Mouse (Mus musculus): ENCODE data around the gene Hspa12a. TPM values are rescaled to one million over a fixed set of nuclear protein-coding genes. Genes with fewer than 3 reads are reported as not detected.

The Hspa12a gene
- polyA plus RNA-seq, 1 experiment from 2014 or later: 12.4 TPM

DNA sequence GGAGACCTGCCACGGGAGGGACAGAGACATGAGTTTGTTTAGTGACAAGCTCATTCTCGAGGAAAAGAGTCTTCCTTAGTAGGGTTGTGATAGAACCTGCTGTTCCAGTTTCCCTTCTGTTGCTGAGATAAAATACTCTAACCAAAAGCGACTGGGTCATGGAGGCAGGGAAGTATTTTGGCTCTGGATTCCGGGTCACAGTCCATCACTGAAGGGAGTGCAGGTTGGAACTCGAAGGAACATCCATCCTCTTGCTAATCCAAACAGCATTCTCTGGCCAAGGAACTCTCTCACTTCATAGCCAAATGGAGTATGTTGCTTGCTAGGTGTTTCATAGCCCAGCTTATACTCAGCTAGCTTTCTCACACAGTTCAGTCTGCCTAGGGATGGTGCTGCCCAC lies 167.0 kb downstream of the Hspa12a start:
- Histone ChIP-seq H3K36me3 (no peaks in the 10 kb centered on the region), H3K9me3 (replicated peaks) (no peaks in the 10 kb centered on the region), H3K4me1 (replicated peaks) (no peaks in the 10 kb centered on the region), H3K4me2 (no peak overlapping the region), H3K9ac (no peak overlapping the region), H3K27ac (no peak overlapping the region), H3K27me3 (no peaks in the 10 kb centered on the region), H3K4me3 (no peak overlapping the region)
- WGBS: 56% methylated on average over 5 of the region's 5 CpGs
- ATAC-seq (replicated peaks; ENCODE audit: insufficient number of reproducible peaks, insufficient read depth, low FRiP score, low read depth): no peak

DNA sequence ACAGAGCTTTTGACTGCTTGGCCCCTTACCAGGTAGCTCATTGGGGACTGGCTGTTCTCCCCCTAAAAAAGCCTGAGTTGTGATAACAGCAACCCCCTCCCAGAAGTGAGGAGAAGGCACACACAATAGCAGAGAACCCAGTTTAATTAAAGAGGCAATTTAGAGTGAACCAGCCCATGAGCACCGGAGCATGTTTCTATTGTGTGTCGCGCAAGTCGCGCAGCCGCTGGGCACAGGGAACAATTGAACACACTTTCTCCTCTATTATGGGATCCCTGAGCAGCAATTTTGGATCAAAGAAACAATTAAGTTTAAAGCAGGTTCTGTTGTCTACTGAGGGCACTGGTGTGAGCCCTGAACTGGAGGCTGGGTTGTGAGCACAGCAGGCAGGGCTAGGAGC lies 176.1 kb downstream of the Hspa12a start:
- H3K9ac ChIP-seq: no peak overlapping the region
- WGBS: 94% methylated on average over 6 of the region's 6 CpGs
- no peak overlapping the region for H3K4me2 ChIP-seq
- peaks cover 5% of the 10 kb centered on the region; the same call in 1 of the 2 replicates for H3K27me3 ChIP-seq
- no peak overlapping the region for H3K4me3 ChIP-seq
- H3K36me3 ChIP-seq: no peaks in the 10 kb centered on the region
- no peak for ATAC-seq (replicated peaks; ENCODE audit: insufficient number of reproducible peaks, insufficient read depth, low FRiP score, low read depth)
- H3K9me3 ChIP-seq (replicated peaks): no peaks in the 10 kb centered on the region
- H3K27ac ChIP-seq: no peak overlapping the region
- H3K4me1 ChIP-seq (replicated peaks): 0 out of 2 replicates have a peak, but pooled peaks cover 3% of the 10 kb centered on the region

DNA sequence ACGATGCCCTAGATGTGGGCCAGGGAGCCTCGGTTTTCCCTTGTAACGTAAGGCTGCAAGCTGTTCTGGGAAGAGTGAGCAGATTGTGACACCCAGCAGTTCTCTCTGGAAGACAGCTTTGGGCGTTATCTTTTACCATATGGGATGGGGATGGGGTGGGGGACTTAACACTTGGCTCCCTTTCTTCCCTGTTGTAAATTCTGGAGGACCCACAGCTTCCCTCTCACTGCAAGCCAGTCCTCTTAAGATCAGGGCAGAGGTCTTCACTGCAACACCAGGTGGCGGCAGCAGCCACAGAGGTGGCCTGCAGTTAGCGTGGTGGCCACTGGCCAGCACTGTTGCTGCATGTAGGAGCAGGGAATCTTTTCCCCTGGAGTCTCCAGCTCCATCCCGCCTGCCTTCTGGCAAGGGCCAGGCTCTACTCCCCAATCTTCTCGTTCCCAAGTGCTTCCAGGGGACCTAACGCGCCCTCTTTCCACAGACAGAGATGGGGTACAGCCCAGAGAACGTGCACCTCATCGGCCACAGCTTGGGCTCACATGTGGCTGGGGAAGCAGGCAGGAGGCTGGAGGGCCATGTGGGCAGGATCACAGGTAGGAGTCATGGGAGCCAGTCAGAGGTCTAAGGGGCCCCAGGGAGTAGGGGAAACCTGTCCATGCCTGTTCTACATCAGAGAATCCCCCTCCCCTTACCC lies 180.5 kb downstream of the Hspa12a start:
- H3K9ac ChIP-seq: no peak overlapping the region
- no peak overlapping the region for H3K27ac ChIP-seq
- H3K4me1 ChIP-seq (replicated peaks): 0 out of 2 replicates have a peak, but pooled peaks cover 3% of the 10 kb centered on the region
- H3K36me3 ChIP-seq: no peaks in the 10 kb centered on the region
- no peak for ATAC-seq (replicated peaks; ENCODE audit: insufficient number of reproducible peaks, insufficient read depth, low FRiP score, low read depth)
- WGBS: 9% methylated on average over 12 of the region's 12 CpGs
- no peak overlapping the region for H3K4me2 ChIP-seq
- no peak overlapping the region for H3K4me3 ChIP-seq
- no peaks in the 10 kb centered on the region for H3K9me3 ChIP-seq (replicated peaks)
- H3K27me3 ChIP-seq: 0 out of 2 replicates have a peak, but pooled peaks cover 5% of the 10 kb centered on the region

DNA sequence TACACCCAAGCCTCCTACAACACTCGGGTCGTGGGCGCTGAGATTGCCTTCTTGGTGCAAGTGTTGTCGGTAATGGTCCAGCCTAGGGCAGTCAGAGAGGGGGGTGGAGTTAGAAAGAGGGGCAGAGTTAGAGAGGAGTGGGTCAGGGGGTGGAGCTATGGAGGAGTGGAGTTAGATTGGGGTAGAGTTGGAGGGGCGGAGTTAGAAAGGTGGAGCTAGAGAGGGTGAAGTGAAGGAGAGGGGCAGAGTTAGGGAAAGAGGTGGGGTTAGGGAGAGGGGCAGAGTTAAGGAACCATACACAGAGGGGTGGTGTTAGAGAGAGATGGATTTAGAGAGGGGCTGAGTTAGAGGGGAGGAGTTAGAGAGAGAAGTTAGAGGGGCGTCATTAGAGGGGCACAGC lies 181.1 kb downstream of the Hspa12a start:
- no peak overlapping the region for H3K9ac ChIP-seq
- no peak overlapping the region for H3K27ac ChIP-seq
- no peaks in the 10 kb centered on the region for H3K36me3 ChIP-seq
- H3K4me1 ChIP-seq (replicated peaks): 0 out of 2 replicates have a peak, but pooled peaks cover 3% of the 10 kb centered on the region
- 0 out of 2 replicates have a peak, but pooled peaks cover 5% of the 10 kb centered on the region for H3K27me3 ChIP-seq
- no peak overlapping the region for H3K4me3 ChIP-seq
- H3K9me3 ChIP-seq (replicated peaks): no peaks in the 10 kb centered on the region
- H3K4me2 ChIP-seq: no peak overlapping the region
- 30% methylated on average over 6 of the region's 6 CpGs for WGBS
- no peak for ATAC-seq (replicated peaks; ENCODE audit: insufficient number of reproducible peaks, insufficient read depth, low FRiP score, low read depth)

DNA sequence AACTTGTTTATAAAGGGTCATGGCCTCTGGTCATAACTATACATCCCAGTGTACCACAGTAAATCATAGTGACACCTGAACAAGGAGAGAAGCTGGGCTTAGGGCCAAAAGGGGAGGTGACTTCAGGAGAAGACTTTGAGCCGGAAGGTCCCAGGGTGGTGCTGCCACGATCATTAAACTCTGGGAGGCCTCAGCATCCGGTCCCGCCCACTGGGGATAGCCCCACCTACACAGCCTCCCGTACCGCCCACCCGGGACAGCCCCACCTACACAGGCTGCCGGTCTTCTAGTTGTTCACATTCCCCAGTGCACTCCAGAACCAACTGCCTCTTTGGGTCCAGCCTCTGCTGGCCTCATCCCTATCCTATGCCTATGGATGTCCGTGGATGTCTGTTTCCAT lies 184.0 kb downstream of the Hspa12a start, which contains the start of gene Pnliprp2:
Gene Pnliprp2, plus strand, starts transcription at position 297 of the 400 bp plus-strand sequence.
- Histone ChIP-seq H3K9ac (no peak within 1 kb of the TSS), H3K4me1 (replicated peaks) (0 out of 2 replicates have a peak, but pooled peaks cover 3% of the 10 kb centered on the region), H3K36me3 (no peaks in the 10 kb centered on the region), H3K4me3 (no peak within 1 kb of the TSS), H3K27me3 (0 out of 2 replicates have a peak, but pooled peaks cover 5% of the 10 kb centered on the region), H3K27ac (no peak within 1 kb of the TSS), H3K9me3 (replicated peaks) (no peaks in the 10 kb centered on the region; the same call in 1 of the 2 replicates), H3K4me2 (no peak within 1 kb of the TSS)
- WGBS: 64% methylated on average over 9 of the region's 9 CpGs
- ATAC-seq (replicated peaks; ENCODE audit: insufficient number of reproducible peaks, insufficient read depth, low FRiP score, low read depth): no peak

DNA sequence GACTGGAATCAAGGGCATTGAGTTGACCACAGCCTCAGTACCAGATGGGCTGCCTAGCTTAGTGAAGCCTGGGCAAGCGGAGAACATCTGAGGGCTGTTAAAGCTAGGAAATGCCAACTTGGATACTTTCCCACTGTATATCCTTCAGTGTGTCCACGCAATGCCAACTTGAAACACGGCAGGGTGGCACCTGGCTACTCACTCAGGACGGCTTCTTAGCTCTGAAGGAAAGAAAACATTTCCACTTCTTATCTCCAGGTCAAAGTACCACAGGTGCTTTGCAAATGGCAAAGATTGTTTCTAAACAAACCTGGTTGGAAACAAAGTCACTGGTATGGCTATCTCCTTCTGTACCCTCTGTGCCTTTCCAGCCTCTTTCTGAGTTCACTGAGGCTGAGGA lies 184.6 kb downstream of the Hspa12a start:
- 0 out of 2 replicates have a peak, but pooled peaks cover 3% of the 10 kb centered on the region for H3K4me1 ChIP-seq (replicated peaks)
- WGBS: 82% methylated on average over 4 of the region's 4 CpGs
- H3K36me3 ChIP-seq: no peaks in the 10 kb centered on the region
- H3K27ac ChIP-seq: no peak overlapping the region
- H3K9ac ChIP-seq: no peak overlapping the region
- H3K4me2 ChIP-seq: no peak overlapping the region
- H3K9me3 ChIP-seq (replicated peaks): no peaks in the 10 kb centered on the region; the same call in 1 of the 2 replicates
- 0 out of 2 replicates have a peak, but pooled peaks cover 5% of the 10 kb centered on the region for H3K27me3 ChIP-seq
- ATAC-seq (replicated peaks; ENCODE audit: insufficient number of reproducible peaks, insufficient read depth, low FRiP score, low read depth): no peak
- H3K4me3 ChIP-seq: no peak overlapping the region

DNA sequence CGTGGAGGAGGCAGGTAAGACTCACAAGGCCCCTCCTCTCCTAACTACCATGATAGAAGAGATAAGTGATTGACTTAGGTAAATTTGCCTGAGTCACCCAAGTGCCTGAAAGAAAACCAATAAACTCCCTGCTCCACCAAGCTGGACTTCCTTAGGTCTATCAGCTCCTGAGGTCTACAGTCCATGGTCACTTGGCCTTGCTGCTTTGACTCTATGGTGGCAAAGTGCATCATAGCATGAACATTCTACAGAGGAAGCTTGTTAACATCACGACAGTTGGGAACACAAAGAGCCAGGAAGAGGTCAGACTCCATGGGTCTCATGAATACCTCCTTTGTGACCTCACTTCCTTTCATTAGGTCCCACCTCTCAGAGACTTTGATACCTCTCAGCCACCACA lies 191.9 kb downstream of the Hspa12a start:
- no peaks in the 10 kb centered on the region for H3K4me1 ChIP-seq (replicated peaks)
- no peaks in the 10 kb centered on the region; the same call in 1 of the 2 replicates for H3K9me3 ChIP-seq (replicated peaks)
- no peaks in the 10 kb centered on the region for H3K36me3 ChIP-seq
- WGBS: 65% methylated on average over 2 of the region's 2 CpGs
- no peak for ATAC-seq (replicated peaks; ENCODE audit: insufficient number of reproducible peaks, insufficient read depth, low FRiP score, low read depth)
- no peak overlapping the region for H3K4me3 ChIP-seq
- no peaks in the 10 kb centered on the region for H3K27me3 ChIP-seq
- H3K9ac ChIP-seq: no peak overlapping the region
- no peak overlapping the region for H3K4me2 ChIP-seq
- H3K27ac ChIP-seq: no peak overlapping the region

DNA sequence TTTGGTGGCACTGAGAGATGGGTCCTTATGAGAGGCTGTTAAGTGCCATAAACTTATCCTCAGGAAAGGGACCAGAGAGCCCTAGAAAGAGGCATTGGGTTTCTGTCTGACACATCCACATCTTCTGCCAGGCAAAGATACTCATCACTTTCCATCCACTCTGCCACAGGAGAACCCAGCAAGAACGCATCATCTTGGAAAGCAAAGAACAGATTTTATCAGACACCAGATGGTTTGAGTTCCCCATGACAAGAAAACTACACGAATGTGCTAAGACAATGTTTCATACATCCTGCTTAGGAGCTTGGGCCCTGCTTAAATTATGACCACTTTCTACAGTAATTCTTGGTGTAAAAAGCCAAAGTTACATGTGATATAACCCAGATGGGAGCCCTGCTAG lies 192.6 kb downstream of the Hspa12a start:
- H3K4me2 ChIP-seq: no peak overlapping the region

DNA sequence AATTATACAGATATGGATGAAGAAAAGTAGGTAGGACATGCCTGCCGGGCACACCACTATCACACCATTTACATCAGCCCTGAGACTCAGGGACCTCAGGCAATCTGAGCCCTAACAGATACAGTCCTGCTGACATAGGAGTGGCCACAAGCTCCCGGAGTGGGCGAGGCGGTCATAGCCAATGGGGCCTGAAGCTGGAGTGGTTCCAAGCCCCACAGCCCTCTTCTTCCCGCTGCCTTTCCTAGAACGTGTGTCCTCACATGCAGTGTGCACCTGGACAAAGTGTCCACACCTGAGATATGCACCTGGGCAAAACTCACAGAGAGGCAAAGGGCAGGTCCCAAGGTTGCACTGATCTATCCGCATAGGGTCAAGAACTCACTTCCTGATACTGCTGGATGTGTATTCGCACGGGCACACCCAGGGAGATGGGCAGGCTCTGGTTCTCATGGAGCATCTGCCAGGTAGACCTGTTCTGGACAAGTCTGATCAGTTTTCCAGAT lies 195.9 kb downstream of the Hspa12a start:
- H3K4me1 ChIP-seq (replicated peaks): no peaks in the 10 kb centered on the region
- no peak for ATAC-seq (replicated peaks; ENCODE audit: insufficient number of reproducible peaks, insufficient read depth, low FRiP score, low read depth)
- no peak overlapping the region for H3K27ac ChIP-seq
- no peak overlapping the region for H3K4me2 ChIP-seq
- H3K27me3 ChIP-seq: no peaks in the 10 kb centered on the region
- no peak overlapping the region for H3K9ac ChIP-seq
- WGBS: 80% methylated on average over 9 of the region's 9 CpGs
- H3K4me3 ChIP-seq: no peak overlapping the region
- H3K9me3 ChIP-seq (replicated peaks): no peaks in the 10 kb centered on the region
- no peaks in the 10 kb centered on the region for H3K36me3 ChIP-seq

More for the DNA sequence above, 192.6 kb downstream of the Hspa12a start:
- H3K27me3 ChIP-seq: no peaks in the 10 kb centered on the region
- H3K4me3 ChIP-seq: no peak overlapping the region
- H3K9ac ChIP-seq: no peak overlapping the region
- no peaks in the 10 kb centered on the region; the same call in 1 of the 2 replicates for H3K9me3 ChIP-seq (replicated peaks)
- no peak for ATAC-seq (replicated peaks; ENCODE audit: insufficient number of reproducible peaks, insufficient read depth, low FRiP score, low read depth)
- no peaks in the 10 kb centered on the region for H3K4me1 ChIP-seq (replicated peaks)
- H3K36me3 ChIP-seq: no peaks in the 10 kb centered on the region
- no peak overlapping the region for H3K27ac ChIP-seq
- WGBS: 69% methylated on average over 2 of the region's 2 CpGs

Small RNAs within 50 kb of the gene (microRNA-seq; reads per million reads assigned to microRNA genes)
- 2.1 reads per million, percentile 2 among the genes with 10 or more reads in this experiment for gene Mir3086

Other genes with a start within 250 kb of the Hspa12a start
- 1.3 and 8.2 TPM in 2 replicates for gene Pnliprp1, start 214.8 kb downstream of the Hspa12a start, polyA plus RNA-seq (2015; fragmentation: Nextera tagmentation; extraction: Ambion mirVana)
- 0.09 and 0.15 TPM in 2 replicates for gene Pnliprp2, start 183.9 kb downstream of the Hspa12a start, polyA plus RNA-seq (2015; fragmentation: Nextera tagmentation; extraction: Ambion mirVana)
- gene 1700019N19Rik, start 149.2 kb downstream of the Hspa12a start, polyA plus RNA-seq (2015; fragmentation: Nextera tagmentation; extraction: Ambion mirVana): not detected in 2 replicates
- 0.19 and 0.25 TPM in 2 replicates for gene Eno4, start 229 bp downstream of the Hspa12a start, polyA plus RNA-seq (2015; fragmentation: Nextera tagmentation; extraction: Ambion mirVana)
- 1.00 and 1.5 TPM in 2 replicates for gene Shtn1, start 132.4 kb upstream of the Hspa12a start, polyA plus RNA-seq (2015; fragmentation: Nextera tagmentation; extraction: Ambion mirVana)
- gene Vax1, start 226.4 kb upstream of the Hspa12a start, polyA plus RNA-seq (2015; fragmentation: Nextera tagmentation; extraction: Ambion mirVana): not detected in 2 replicates

Measured in heart, embryonic 15.5 days (tissue).